Mouse (Mus musculus): ENCODE results near the gene Mat2b. TPM values are rescaled to one million over a fixed set of nuclear protein-coding genes. Genes with fewer than 3 reads are reported as not detected.

Gene Mat2b
- polyA plus RNA-seq, 1 experiment from 2014 or later: 88.4 TPM

GRCm38 (mm10) chr11:40683295-40683694 is 11.7 kb downstream of the Mat2b start:
- Histone ChIP-seq H3K27me3 (replicated peaks; ENCODE audit: control insufficient read depth, insufficient read depth, low read length) (no peaks in the 10 kb centered on the region), H3K27ac (ENCODE audit: low read depth) (no peak overlapping the region), H3K4me2 (ENCODE audit: low read length) (no peak overlapping the region), H3K4me1 (replicated peaks; ENCODE audit: control insufficient read depth, insufficient read depth, low read length) (no peaks in the 10 kb centered on the region), H3K9me3 (ENCODE audit: control insufficient read depth, low read length) (no peaks in the 10 kb centered on the region), H3K36me3 (ENCODE audit: control insufficient read depth, insufficient read depth, low read length) (peaks cover 86% of the 10 kb centered on the region), H3K9ac (ENCODE audit: low read length) (no peak overlapping the region), H3K4me3 (ENCODE audit: low read depth, low read length) (no peak overlapping the region)
- no peak for DNase-seq (ENCODE audit: low spot score)
- 75% methylated on average over 3 of the region's 3 CpGs for WGBS
- no peak for ATAC-seq (replicated peaks; ENCODE audit: low FRiP score, low TSS enrichment, low read depth)

GRCm38 (mm10) chr11:40682456-40682855 is 12.5 kb downstream of the Mat2b start:
- ATAC-seq (replicated peaks; ENCODE audit: low FRiP score, low TSS enrichment, low read depth): no peak
- Histone ChIP-seq H3K36me3 (ENCODE audit: control insufficient read depth, insufficient read depth, low read length) (peaks cover 92% of the 10 kb centered on the region), H3K9ac (ENCODE audit: low read length) (no peak overlapping the region), H3K4me1 (replicated peaks; ENCODE audit: control insufficient read depth, insufficient read depth, low read length) (no peaks in the 10 kb centered on the region), H3K27me3 (replicated peaks; ENCODE audit: control insufficient read depth, insufficient read depth, low read length) (no peaks in the 10 kb centered on the region), H3K27ac (ENCODE audit: low read depth) (no peak overlapping the region), H3K4me3 (ENCODE audit: low read depth, low read length) (no peak overlapping the region), H3K9me3 (ENCODE audit: control insufficient read depth, low read length) (no peaks in the 10 kb centered on the region), H3K4me2 (ENCODE audit: low read length) (no peak overlapping the region)
- no peak for DNase-seq (ENCODE audit: low spot score)
- WGBS: 89% methylated on average over 3 of the region's 3 CpGs

- ATAC-seq (replicated peaks; ENCODE audit: low FRiP score, low TSS enrichment, low read depth) (no peak), DNase-seq (ENCODE audit: low spot score) (no peak)
- Histone ChIP-seq H3K36me3 (ENCODE audit: control insufficient read depth, insufficient read depth, low read length) (peaks cover 46% of the 10 kb centered on the region), H3K9ac (ENCODE audit: low read length) (no peak overlapping the region), H3K4me1 (replicated peaks; ENCODE audit: control insufficient read depth, insufficient read depth, low read length) (no peaks in the 10 kb centered on the region), H3K4me3 (ENCODE audit: low read depth, low read length) (no peak overlapping the region), H3K27ac (ENCODE audit: low read depth) (no peak overlapping the region), H3K4me2 (ENCODE audit: low read length) (no peak overlapping the region), H3K9me3 (ENCODE audit: control insufficient read depth, low read length) (no peaks in the 10 kb centered on the region), H3K27me3 (replicated peaks; ENCODE audit: control insufficient read depth, insufficient read depth, low read length) (no peaks in the 10 kb centered on the region)
- WGBS: 100% methylated on average over 1 of the region's 1 CpGs
Observed at GRCm38 (mm10) chr11:40677169-40677568, 17.8 kb downstream of the Mat2b start.

- Histone ChIP-seq H3K9ac (ENCODE audit: low read length) (no peak overlapping the region), H3K27me3 (replicated peaks; ENCODE audit: control insufficient read depth, insufficient read depth, low read length) (no peaks in the 10 kb centered on the region), H3K9me3 (ENCODE audit: control insufficient read depth, low read length) (no peaks in the 10 kb centered on the region), H3K4me2 (ENCODE audit: low read length) (no peak overlapping the region), H3K36me3 (ENCODE audit: control insufficient read depth, insufficient read depth, low read length) (peaks cover 29% of the 10 kb centered on the region), H3K4me3 (ENCODE audit: low read depth, low read length) (no peak overlapping the region), H3K27ac (ENCODE audit: low read depth) (no peak overlapping the region), H3K4me1 (replicated peaks; ENCODE audit: control insufficient read depth, insufficient read depth, low read length) (no peaks in the 10 kb centered on the region)
- WGBS: 84% methylated on average over 4 of the region's 4 CpGs
- ATAC-seq (replicated peaks; ENCODE audit: low FRiP score, low TSS enrichment, low read depth) (no peak), DNase-seq (ENCODE audit: low spot score) (peak; percentile 4)
Observed at GRCm38 (mm10) chr11:40675014-40675730, 19.8 kb downstream of the Mat2b start.

- 77% methylated on average over 8 of the region's 8 CpGs for WGBS
- no peak for DNase-seq (ENCODE audit: low spot score)
- no peak for ATAC-seq (replicated peaks; ENCODE audit: low FRiP score, low TSS enrichment, low read depth)
- Histone ChIP-seq H3K27ac (ENCODE audit: low read depth) (no peak overlapping the region), H3K9me3 (ENCODE audit: control insufficient read depth, low read length) (no peaks in the 10 kb centered on the region), H3K9ac (ENCODE audit: low read length) (no peak overlapping the region), H3K4me2 (ENCODE audit: low read length) (no peak overlapping the region), H3K27me3 (replicated peaks; ENCODE audit: control insufficient read depth, insufficient read depth, low read length) (no peaks in the 10 kb centered on the region), H3K4me1 (replicated peaks; ENCODE audit: control insufficient read depth, insufficient read depth, low read length) (no peaks in the 10 kb centered on the region), H3K4me3 (ENCODE audit: low read depth, low read length) (no peak overlapping the region), H3K36me3 (ENCODE audit: control insufficient read depth, insufficient read depth, low read length) (no peaks in the 10 kb centered on the region)
Observed at GRCm38 (mm10) chr11:40649726-40650445, 45.1 kb downstream of the Mat2b start.

- no peaks in the 10 kb centered on the region for H3K4me1 ChIP-seq (replicated peaks; ENCODE audit: control insufficient read depth, insufficient read depth, low read length)
- no peaks in the 10 kb centered on the region for H3K27me3 ChIP-seq (replicated peaks; ENCODE audit: control insufficient read depth, insufficient read depth, low read length)
- no peak for ATAC-seq (replicated peaks; ENCODE audit: low FRiP score, low TSS enrichment, low read depth)
- no peaks in the 10 kb centered on the region for H3K36me3 ChIP-seq (ENCODE audit: control insufficient read depth, insufficient read depth, low read length)
- H3K4me2 ChIP-seq (ENCODE audit: low read length): no peak overlapping the region
- no peaks in the 10 kb centered on the region for H3K9me3 ChIP-seq (ENCODE audit: control insufficient read depth, low read length)
- DNase-seq (ENCODE audit: low spot score): no peak
- no peak overlapping the region for H3K27ac ChIP-seq (ENCODE audit: low read depth)
- WGBS: 66% methylated on average over 2 of the region's 2 CpGs
- no peak overlapping the region for H3K4me3 ChIP-seq (ENCODE audit: low read depth, low read length)
- no peak overlapping the region for H3K9ac ChIP-seq (ENCODE audit: low read length)
Observed at GRCm38 (mm10) chr11:40647246-40647645, 47.8 kb downstream of the Mat2b start.

Other genes with a start within 250 kb of the Mat2b start
- gene Hmmr, start 38.2 kb upstream of the Mat2b start, polyA plus RNA-seq (2014; fragmentation: Nextera tagmentation; extraction: Ambion mirVana): 45.0 and 48.0 TPM in 2 replicates
- gene Nudcd2, start 38.5 kb upstream of the Mat2b start, polyA plus RNA-seq (2014; fragmentation: Nextera tagmentation; extraction: Ambion mirVana): 147 and 149 TPM in 2 replicates
- gene Ccng1, start 60.1 kb upstream of the Mat2b start, polyA plus RNA-seq (2014; fragmentation: Nextera tagmentation; extraction: Ambion mirVana): 43.3 and 44.5 TPM in 2 replicates

Data from intestine, embryonic 14.5 days (tissue).